8 mouse cellular contexts compared by ENCODE assay signal in the genomic region with DNA sequence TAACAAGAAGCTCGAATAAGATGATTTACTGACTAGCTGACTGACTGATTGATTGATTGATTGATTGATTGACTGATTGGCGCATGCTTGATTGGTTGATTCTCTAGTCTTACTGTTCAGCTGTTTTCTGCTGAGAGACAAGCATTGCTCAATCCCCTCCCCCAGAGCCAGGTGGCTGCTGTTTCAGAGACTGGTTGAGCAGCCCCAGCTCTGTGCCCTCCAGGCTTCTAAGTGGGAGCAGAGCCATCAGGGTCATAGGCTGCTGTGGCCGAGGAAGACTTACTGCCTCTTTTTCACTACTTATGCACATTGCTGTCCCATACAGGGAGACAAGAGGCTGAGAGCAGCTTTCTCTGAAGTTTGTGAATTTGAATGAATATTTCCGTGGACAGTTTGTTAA. TPM values are rescaled to one million over a fixed set of nuclear protein-coding genes. Genes with fewer than 3 reads are reported as not detected.
DNase-seq lines count a peak whose midpoint lies in the region; ATAC-seq and TF ChIP-seq lines count a peak whose summit lies in the region.

No protein-coding gene starts in this region.

- H3K9me3 ChIP-seq in forebrain, postnatal 0 days (ENCODE audit: low read length) = no peaks in the 10 kb centered on the region

- H3K4me3 ChIP-seq in kidney, adult 2 months (ENCODE audit: insufficient read depth, low read depth, low read length) = no peak overlapping the region
- H3K4me3 ChIP-seq in forebrain, postnatal 0 days (ENCODE audit: low read depth, low read length) = no peak overlapping the region
- no peak overlapping the region for H3K4me3 ChIP-seq in liver, adult 2 months (ENCODE audit: insufficient read depth, low read depth, low read length)

- H3K79me2 ChIP-seq in liver, adult 2 months (ENCODE audit: control insufficient read depth, insufficient read depth, low read length) = no peaks in the 10 kb centered on the region

- peaks cover 2% of the 10 kb centered on the region; the same call in 1 of the 2 replicates for H3K4me1 ChIP-seq in kidney, adult 2 months (ENCODE audit: control insufficient read depth, insufficient read depth, low read length)
- H3K4me1 ChIP-seq in forebrain, postnatal 0 days (ENCODE audit: insufficient read depth) = peaks cover 15% of the 10 kb centered on the region; the same call in 1 of the 2 replicates
- peaks cover 3% of the 10 kb centered on the region for H3K4me1 ChIP-seq in liver, adult 2 months (ENCODE audit: control insufficient read depth, insufficient read depth, low read length)

- no peak for ATAC-seq in forebrain, postnatal 0 days

- H3K4me2 ChIP-seq in forebrain, postnatal 0 days (ENCODE audit: low read depth) = peak overlapping the region; percentile 98

- H3K36me3 ChIP-seq in kidney, adult 2 months (ENCODE audit: control insufficient read depth, insufficient read depth, low read length) = no peaks in the 10 kb centered on the region
- H3K36me3 ChIP-seq in forebrain, postnatal 0 days (ENCODE audit: insufficient read depth) = no peaks in the 10 kb centered on the region
- no peaks in the 10 kb centered on the region for H3K36me3 ChIP-seq in liver, adult 2 months (ENCODE audit: control insufficient read depth, insufficient read depth, low read length)

- no peak overlapping the region for H3K27ac ChIP-seq in kidney, adult 2 months (ENCODE audit: insufficient read depth, low read depth, low read length)
- no peak overlapping the region for H3K27ac ChIP-seq in forebrain, postnatal 0 days (ENCODE audit: low read depth, low read length)
- H3K27ac ChIP-seq in liver, adult 2 months (replicated peaks; ENCODE audit: insufficient read depth, low read depth, low read length) = no peak overlapping the region

- WGBS in kidney, adult 2 months = 37% methylated on average over 4 of the region's 4 CpGs
- 49% methylated on average over 4 of the region's 4 CpGs for WGBS in forebrain, postnatal 0 days
- WGBS in liver, adult 2 months = 28% methylated on average over 4 of the region's 4 CpGs

- no peak for TF ChIP-seq POLR2A in kidney, adult 2 months (IDR thresholded peaks at IDR 0.05; ENCODE audit: low read depth, low read length)
- TF ChIP-seq POLR2A in liver, adult 2 months (IDR thresholded peaks at IDR 0.05; ENCODE audit: extremely low read depth, insufficient read depth, low read length) = no peak

- H3K27me3 ChIP-seq in kidney, adult 2 months (replicated peaks; ENCODE audit: control insufficient read depth, insufficient read depth, low read length) = no peaks in the 10 kb centered on the region
- peaks cover 5% of the 10 kb centered on the region; the same call in 1 of the 2 replicates for H3K27me3 ChIP-seq in forebrain, postnatal 0 days (ENCODE audit: insufficient read depth, low read length)
- no peaks in the 10 kb centered on the region for H3K27me3 ChIP-seq in liver, adult 2 months (ENCODE audit: control insufficient read depth, insufficient read depth, low read length)

- no peak overlapping the region for H3K9ac ChIP-seq in forebrain, postnatal 0 days
- no peak overlapping the region for H3K9ac ChIP-seq in liver, adult 2 months (ENCODE audit: low read depth, low read length)

- no peak for TF ChIP-seq CTCF in kidney, adult 2 months (conservative IDR thresholded peaks at IDR 0.05; ENCODE audit: insufficient read depth, insufficient read length, low read depth, low read length)
- no peak for TF ChIP-seq CTCF in forebrain, postnatal 0 days (IDR thresholded peaks at IDR 0.05; ENCODE audit: low read depth)
- TF ChIP-seq CTCF in liver, adult 2 months (IDR thresholded peaks at IDR 0.05; ENCODE audit: low read depth, low read length) = no peak

- peak; percentile 13 for DNase-seq in kidney, adult 2 months
- DNase-seq in kidney, adult 18-20 months = no peak
- peak; percentile 53 for DNase-seq in adipocyte (ENCODE audit: low spot score)
- DNase-seq in forebrain, postnatal 0 days = no peak
- DNase-seq in liver, adult 2 months (ENCODE audit: extremely low read depth, low read depth, low spot score) = peak; percentile 37
- no peak for DNase-seq in right cerebral cortex, adult 2 months (ENCODE audit: low spot score in 2 of 2)
- DNase-seq in cerebellum, adult 18-20 months = no peak
- DNase-seq in urinary bladder, postnatal 25 days (ENCODE audit: low spot score) = no peak

RNA-seq across cellular contexts. Expression of gene Parm1, which starts 2.1 kb away (rescaled TPM):
- polyA plus RNA-seq in kidney, adult 2 months (2012; rRNA removed) = 6.8 and 7.6 TPM in 2 replicates
- total RNA-seq in forebrain, postnatal 0 days (2014; rRNA removed) = 6.5 and 11.8 TPM in 2 replicates
- 4.7 and 7.3 TPM in 2 replicates for polyA plus RNA-seq in forebrain, postnatal 0 days (2015; fragmentation: Nextera tagmentation; extraction: Ambion mirVana)
- under 0.01 and 0.27 TPM in 2 replicates for total RNA-seq in liver, adult 2 months (2014; rRNA removed)
- 0.05 TPM in 2 replicates for polyA plus RNA-seq in liver, adult 2 months (2012; rRNA removed)

Comparison
In these comparisons a context has a peak if more than half of its experiments do, and no peak if none do; other contexts are left out.
1. DNase-seq: peak in kidney, adult 2 months (single experiment), adipocyte (single experiment) and liver, adult 2 months (single experiment); none in kidney, adult 18-20 months (single experiment), forebrain, postnatal 0 days (single experiment), right cerebral cortex, adult 2 months (0 of 2), cerebellum, adult 18-20 months (0 of 2) and urinary bladder, postnatal 25 days (single experiment).